Mouse (Mus musculus): ENCODE results near the gene Grasp. TPM values are rescaled to one million over a fixed set of nuclear protein-coding genes. Genes with fewer than 3 reads are reported as not detected.

Gene Grasp
- polyA plus RNA-seq, 2 experiments from 2014 or later: 0.47 TPM; not detected in 1

GRCm38 (mm10) chr15:101278589-101278988 is 54.6 kb downstream of the Grasp start:
- no peak for ATAC-seq

GRCm38 (mm10) chr15:101279430-101279999 is 55.5 kb downstream of the Grasp start:
- no peak for ATAC-seq

Other genes starting within 250 kb of the Grasp start
- not detected for gene Gm47841, start 176.8 kb upstream of the Grasp start, polyA plus RNA-seq (2017; shearing (Covaris generic))
- not detected for gene Fignl2, start 145.6 kb upstream of the Grasp start, polyA plus RNA-seq (2017; shearing (Covaris generic))
- not detected for gene Ankrd33, start 108.4 kb upstream of the Grasp start, polyA plus RNA-seq (2017; shearing (Covaris generic))
- 1 to 10 TPM; 3.8 to 5.2 TPM for gene Acvrl1, start 95.7 kb upstream of the Grasp start, polyA plus RNA-seq (2017; shearing (Covaris generic))
- gene Acvr1b, start 50.1 kb upstream of the Grasp start, polyA plus RNA-seq (2017; shearing (Covaris generic)): 1 to 10 TPM; 4.0 to 5.4 TPM
- 100 to 1,000 TPM in 1 of 2 experiments, 10 to 100 TPM in 1; 57.3 to 120 TPM for gene Nr4a1, start 30.1 kb downstream of the Grasp start, polyA plus RNA-seq (2017; shearing (Covaris generic))
- 10 to 100 TPM; 67.8 to 79.0 TPM for gene Atg101, start 60.1 kb downstream of the Grasp start, polyA plus RNA-seq (2017; shearing (Covaris generic))
- not detected for gene 6030408B16Rik, start 69.0 kb downstream of the Grasp start, polyA plus RNA-seq (2017; shearing (Covaris generic))
- under 1 TPM in 1 of 2 experiments, not detected in 1; 0.22 TPM for gene Krt80, start 146.0 kb downstream of the Grasp start, polyA plus RNA-seq (2017; shearing (Covaris generic))
- gene Krt7, start 186.9 kb downstream of the Grasp start, polyA plus RNA-seq (2017; shearing (Covaris generic)): under 1 TPM in 1 of 2 experiments, not detected in 1; 0.08 TPM
- 1 to 10 TPM in 1 of 2 experiments, under 1 TPM in 1; 0.66 to 1.1 TPM for gene Krt87, start 214.6 kb downstream of the Grasp start, polyA plus RNA-seq (2017; shearing (Covaris generic))
- not detected for gene Krt88, start 223.6 kb downstream of the Grasp start, polyA plus RNA-seq (2017; shearing (Covaris generic))
- not detected for gene Krt81, start 239.6 kb downstream of the Grasp start, polyA plus RNA-seq (2017; shearing (Covaris generic))
- gene Krt86, start 249.3 kb downstream of the Grasp start, polyA plus RNA-seq (2017; shearing (Covaris generic)): not detected